Mouse (Mus musculus) liver, adult 2 months (tissue): Measurements from ENCODE around the gene Meis2.

ENCODE experiments used
- CTCF ChIP-seq: fragments of 200-500 bp; IDR thresholded peaks from 2 replicates; pipeline ENCODE4 v1.5.1; 2011; ENCODE audit warnings: low read depth, low read length, control low read depth
- POLR2A ChIP-seq: fragments of 200-500 bp; IDR thresholded peaks from 2 replicates; pipeline ENCODE4 v1.6.1; 2011; ENCODE audit warnings: low read length, control low read depth; ENCODE audit not compliant: insufficient read depth; ENCODE audit errors: extremely low read depth

- TF ChIP-seq CTCF (no peak), POLR2A (no peak)
Observed at GRCm38 (mm10) chr2:116000514-116000913, 65.1 kb downstream of the Meis2 start.
